Mouse (Mus musculus) C2C12 (cell line): ENCODE measurements around the gene Mllt6.

ENCODE experiments used
- CEBPB ChIP-seq: IDR thresholded peaks from one replicate; pipeline ENCODE4 v1.6.1; 2011; ENCODE audit warnings: low read depth, mild to moderate bottlenecking, control low read depth, moderate library complexity
- CTCF ChIP-seq: IDR thresholded peaks from one replicate; pipeline ENCODE4 v1.5.1; 2011; ENCODE audit not compliant: control insufficient read depth, insufficient read depth, insufficient read length
- USF1 ChIP-seq: IDR thresholded peaks from one replicate; pipeline ENCODE4 v1.6.1; 2011; ENCODE audit warnings: low read depth, mild to moderate bottlenecking, control low read depth, moderate library complexity

- TF ChIP-seq CTCF (no peak), USF1 (no peak), CEBPB (no peak)
These were observed 3.6 kb downstream of the Mllt6 start for GRCm38 (mm10) chr11:97666794-97667193.
